Mouse (Mus musculus) spleen, adult 2 months (tissue): ENCODE results near the gene Smad1.

ENCODE experiments used
- CTCF ChIP-seq: fragments of 200-500 bp; IDR thresholded peaks from 2 replicates; pipeline ENCODE4 v1.5.1; 2011; ENCODE audit warnings: mild to moderate bottlenecking, inconsistent platforms; ENCODE audit not compliant: insufficient read depth, insufficient read length, insufficient replicate concordance; ENCODE audit errors: extremely low read depth
- POLR2A ChIP-seq: fragments of 200-500 bp; IDR thresholded peaks from 2 replicates; pipeline ENCODE4 v1.6.1; 2011; ENCODE audit warnings: low read depth, low read length, inconsistent platforms

GRCm38 (mm10) chr8:79295276-79296105 is 103.8 kb downstream of the Smad1 start:
- no peak for TF ChIP-seq POLR2A
- no peak for TF ChIP-seq CTCF
